Mouse (Mus musculus) intestine, postnatal 0 days (tissue): Measurements from ENCODE around the gene Gnb3. TPM values are rescaled to one million over a fixed set of nuclear protein-coding genes. Genes with fewer than 3 reads are reported as not detected.

ENCODE experiments used
- ATAC-seq: fragments of 200-750 bp; cut with Nextera tagmentation; 2 replicates; pipeline ENCODE4 v1.8.0; 2017; ENCODE audit warnings: mild to moderate bottlenecking, moderate TSS enrichment, moderate library complexity
- H3K27ac ChIP-seq: fragments of 300-500 bp; sonication (generic); 2 replicates; pipeline ENCODE4 v1.5.1; 2014; ENCODE audit warnings: mild to moderate bottlenecking, low read depth, low read length, moderate library complexity
- H3K27me3 ChIP-seq: fragments of 300-500 bp; sonication (generic); replicated peaks from 2 replicates; pipeline ENCODE4 v1.6.1; 2014; ENCODE audit warnings: low read length, mixed read lengths; ENCODE audit not compliant: control insufficient read depth, insufficient read depth
- H3K36me3 ChIP-seq: fragments of 300-500 bp; sonication (generic); 2 replicates; pipeline ENCODE4 v1.6.1; 2014; ENCODE audit warnings: mild to moderate bottlenecking, moderate library complexity; ENCODE audit not compliant: control insufficient read depth, insufficient read depth
- H3K4me1 ChIP-seq: fragments of 300-500 bp; sonication (generic); replicated peaks from 2 replicates; pipeline ENCODE4 v1.6.1; 2014; ENCODE audit warnings: antibody characterized with exemption, low read length, mixed read lengths; ENCODE audit not compliant: control insufficient read depth, insufficient read depth
- H3K4me2 ChIP-seq: fragments of 300-500 bp; sonication (generic); replicated peaks from 2 replicates; pipeline ENCODE4 v1.6.1; 2014; ENCODE audit warnings: low read depth, mild to moderate bottlenecking, moderate library complexity
- H3K4me3 ChIP-seq: fragments of 300-500 bp; sonication (generic); 2 replicates; pipeline ENCODE4 v1.5.1; 2014; ENCODE audit warnings: low read depth, low read length
- H3K9ac ChIP-seq: fragments of 300-500 bp; sonication (generic); 2 replicates; pipeline ENCODE4 v1.6.1; 2014; ENCODE audit warnings: mild to moderate bottlenecking, low read depth, low read length
- H3K9me3 ChIP-seq: fragments of 300-500 bp; sonication (generic); 2 replicates; pipeline ENCODE4 v1.6.1; 2016; ENCODE audit warnings: mixed run types; ENCODE audit not compliant: control insufficient read depth
- CTCF ChIP-seq: sonication (generic); IDR thresholded peaks from 2 replicates; pipeline ENCODE4 v1.5.1; 2016; ENCODE audit warnings: low read depth, mild to moderate bottlenecking, control low read depth, antibody characterized with exemption, moderate library complexity
- WGBS: fragments of 180-500 bp; shearing (Covaris S2); extraction: QIAGEN DNeasy Blood & Tissue Kit; methylation state at CpG from one replicate; pipeline ENCODE4 v1.1.7; 2014; 5-methylcytosine and 5-hydroxymethylcytosine counted together
- polyA plus RNA-seq: library from polyadenylated mRNA; unstranded; fragments of >200 nt; fragmentation: Nextera tagmentation; extraction: Ambion mirVana; gene quantifications from 2 replicates; pipeline ENCODE4 v1.2.1, GENCODE M21; 2015

Gnb3 gene
- 0.42 and 0.47 TPM in 2 replicates for polyA plus RNA-seq

DNA sequence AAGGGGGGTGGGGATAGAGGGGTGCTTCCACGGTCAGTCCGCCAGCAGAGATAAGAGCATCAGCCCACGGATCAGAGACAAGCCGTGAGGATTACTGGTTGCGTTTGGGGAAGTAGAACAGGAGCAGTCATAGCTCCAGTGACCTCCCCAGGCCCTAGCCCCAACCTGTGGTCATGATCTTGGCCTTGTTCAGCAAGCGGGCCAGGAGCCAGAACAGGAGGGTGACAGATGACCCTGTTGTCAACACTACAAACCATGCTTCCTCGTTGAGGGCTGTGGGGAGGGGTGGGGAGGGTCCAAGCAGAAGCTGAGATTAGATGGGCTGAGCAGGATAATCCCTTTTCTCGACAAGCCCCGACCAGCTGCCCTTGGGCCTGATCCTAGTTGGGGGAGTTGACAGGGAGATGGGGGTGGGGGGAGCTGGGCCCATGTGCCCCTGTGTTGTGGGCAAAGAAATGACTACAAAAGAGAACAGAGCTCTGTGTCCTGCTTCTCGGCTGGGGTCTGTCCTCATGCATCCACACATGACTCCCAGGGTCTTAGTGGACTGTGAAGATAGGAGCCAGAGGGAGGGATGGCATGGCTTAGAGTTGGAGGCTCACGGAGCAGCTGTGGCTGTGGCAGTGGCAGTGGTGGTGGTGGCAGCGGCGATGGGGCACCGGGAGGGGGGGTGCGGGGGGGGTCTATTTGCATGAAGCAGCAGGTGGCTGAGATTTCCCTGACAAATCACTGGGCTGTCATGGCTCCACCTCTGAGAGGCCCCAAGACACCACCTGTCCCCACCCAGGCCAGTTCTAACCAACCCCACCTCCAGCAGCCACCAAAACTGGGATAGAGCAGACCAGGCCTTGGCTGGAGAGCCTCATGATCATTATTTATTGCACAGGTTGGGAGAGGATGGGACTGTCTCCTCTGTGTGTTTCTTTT, at the start of gene Gnb3:
Gene Gnb3 (minus strand): TSS at position 35 of the 927 bp plus-strand sequence.
- Histone ChIP-seq H3K27ac (no peak within 1 kb of the TSS), H3K9ac (0 out of 2 replicates have a peak within 1 kb of the TSS, but pooled peaks have one; percentile 7), H3K27me3 (no peaks in the 10 kb centered on the region), H3K4me1 (no peaks in the 10 kb centered on the region), H3K4me2 (no peak within 1 kb of the TSS), H3K4me3 (no peak within 1 kb of the TSS), H3K36me3 (peaks cover 5% of the 10 kb centered on the region), H3K9me3 (no peaks in the 10 kb centered on the region)
- 34% methylated on average over 15 of the region's 15 CpGs for WGBS
- TF ChIP-seq CTCF = no peak
- ATAC-seq = no peak

DNA sequence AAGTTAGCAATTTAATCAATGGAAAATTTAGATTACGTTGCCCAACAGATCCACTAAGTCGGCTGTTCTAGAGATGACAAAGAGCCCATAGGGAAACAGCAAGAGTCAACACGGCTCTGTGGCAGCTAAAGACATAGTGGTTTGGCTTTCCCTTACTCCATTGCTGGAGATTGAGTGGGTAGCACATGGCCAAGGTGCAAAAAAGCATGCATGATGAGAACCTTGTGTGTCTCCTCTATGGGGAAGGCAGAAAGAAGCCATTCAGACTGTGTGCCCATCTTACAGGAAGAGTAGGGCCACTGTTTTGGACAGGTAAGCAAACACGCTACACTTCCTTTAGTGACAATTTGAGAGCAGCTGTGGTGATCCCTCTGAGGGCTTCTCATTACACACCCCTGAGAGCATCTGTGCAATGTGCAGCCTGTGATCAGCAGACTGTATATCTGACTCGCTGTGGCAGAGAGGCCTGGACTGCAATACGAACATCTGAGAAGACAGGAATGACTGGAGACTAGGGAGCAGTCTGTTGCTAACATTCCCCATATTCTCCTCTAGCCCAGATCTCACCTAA, 48.6 kb upstream of the Gnb3 start:
- TF ChIP-seq CTCF = no peak
- no peak overlapping the region for H3K9ac ChIP-seq
- H3K27ac ChIP-seq = no peak overlapping the region
- no peak for ATAC-seq
- no peaks in the 10 kb centered on the region for H3K27me3 ChIP-seq
- H3K4me2 ChIP-seq = no peak overlapping the region
- H3K9me3 ChIP-seq = no peaks in the 10 kb centered on the region
- H3K36me3 ChIP-seq = no peaks in the 10 kb centered on the region
- 90% methylated on average over 6 of the region's 6 CpGs for WGBS
- no peaks in the 10 kb centered on the region for H3K4me1 ChIP-seq
- no peak overlapping the region for H3K4me3 ChIP-seq

DNA sequence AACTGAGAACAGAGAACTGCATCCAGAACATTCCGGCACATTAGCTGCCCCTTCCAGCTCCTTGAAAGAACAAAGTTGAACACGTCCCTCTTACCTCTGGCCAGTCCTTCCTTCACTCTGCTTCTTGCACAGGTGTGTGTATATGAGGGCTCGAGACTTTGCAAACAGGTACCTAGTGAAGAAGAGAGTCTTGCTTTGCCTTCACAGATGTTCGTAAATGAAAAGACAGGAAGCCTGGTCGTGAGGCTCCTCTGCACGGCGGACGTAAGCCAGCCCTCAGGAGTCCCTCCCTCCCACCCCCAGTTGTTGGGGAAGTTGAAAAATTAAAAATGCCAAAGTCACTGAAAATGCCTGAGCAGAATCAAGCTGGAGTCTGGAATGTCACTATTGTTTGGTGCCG, 47.9 kb upstream of the Gnb3 start, which contains the start of gene Cd4:
Gene Cd4 (minus strand): TSS at position 236 of the 400 bp plus-strand sequence.
- Histone ChIP-seq H3K36me3 (no peaks in the 10 kb centered on the region), H3K9me3 (no peaks in the 10 kb centered on the region), H3K4me1 (no peaks in the 10 kb centered on the region), H3K4me3 (no peak within 1 kb of the TSS), H3K9ac (no peak within 1 kb of the TSS), H3K27me3 (no peaks in the 10 kb centered on the region), H3K27ac (no peak within 1 kb of the TSS), H3K4me2 (no peak within 1 kb of the TSS)
- TF ChIP-seq CTCF = no peak
- 76% methylated on average over 9 of the region's 9 CpGs for WGBS
- ATAC-seq = no peak

DNA sequence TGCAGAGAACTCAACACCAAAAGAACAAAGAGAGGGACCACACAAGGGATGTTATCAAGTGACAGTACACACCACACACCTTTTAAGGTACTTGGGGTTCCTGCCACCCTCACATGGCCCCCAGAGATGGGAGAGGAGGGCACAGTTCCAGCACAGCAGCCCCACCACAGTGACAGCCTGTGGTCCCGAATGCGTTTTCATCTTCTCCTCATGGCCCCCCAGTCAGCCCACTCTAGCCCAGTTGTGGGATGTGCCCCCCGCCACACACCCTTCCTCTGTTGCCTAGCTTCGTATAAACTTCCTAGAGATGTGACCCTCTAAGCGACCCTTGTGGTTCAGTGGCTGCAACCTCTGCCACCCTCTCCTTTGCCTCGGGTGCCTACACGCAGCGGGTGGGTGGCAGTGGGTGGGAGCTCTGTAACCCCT, 45.9 kb upstream of the Gnb3 start:
- WGBS = 90% methylated on average over 8 of the region's 8 CpGs
- Histone ChIP-seq H3K9me3 (no peaks in the 10 kb centered on the region), H3K4me2 (no peak overlapping the region), H3K27ac (no peak overlapping the region), H3K4me3 (no peak overlapping the region), H3K36me3 (no peaks in the 10 kb centered on the region), H3K27me3 (no peaks in the 10 kb centered on the region), H3K9ac (no peak overlapping the region), H3K4me1 (no peaks in the 10 kb centered on the region)
- TF ChIP-seq CTCF = no peak
- no peak for ATAC-seq

DNA sequence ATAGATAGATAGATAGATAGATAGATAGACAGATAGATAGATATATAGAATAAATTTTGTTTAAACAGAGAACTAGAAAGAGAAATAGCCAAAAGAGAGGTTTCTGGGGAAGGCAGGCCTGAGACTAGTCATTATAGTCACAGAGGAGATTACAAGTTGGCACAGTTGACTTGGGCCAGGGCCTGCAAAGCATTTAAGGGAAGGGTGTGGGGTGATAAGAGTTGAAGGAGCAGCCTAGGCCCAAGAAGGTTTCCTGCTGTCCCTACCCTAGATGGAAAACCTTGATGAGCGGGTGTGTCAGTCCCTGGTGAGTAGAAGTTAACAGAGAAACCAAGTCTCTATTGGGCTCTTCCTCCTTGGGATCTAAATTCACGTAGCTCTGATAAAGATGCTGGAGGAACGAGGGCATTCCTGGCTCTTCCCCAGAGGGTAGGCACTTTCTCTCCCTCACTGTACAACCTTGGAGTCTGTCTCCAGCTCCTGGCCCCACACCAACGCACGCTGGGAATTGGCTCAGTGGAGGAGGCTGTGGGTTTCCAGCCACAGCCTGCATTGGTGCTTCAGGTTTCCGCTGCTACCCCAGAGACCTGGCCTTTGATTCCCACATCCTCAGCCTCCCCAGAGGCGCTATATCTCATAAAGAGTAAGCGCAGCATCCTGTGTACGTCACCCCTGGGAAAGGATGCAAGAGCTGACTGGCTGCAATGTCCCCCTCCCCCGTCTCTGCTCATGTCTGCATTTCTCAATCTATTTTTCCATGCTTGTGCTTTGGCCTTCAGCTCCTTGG, 44.8 kb upstream of the Gnb3 start:
- Histone ChIP-seq H3K4me1 (no peaks in the 10 kb centered on the region), H3K36me3 (no peaks in the 10 kb centered on the region), H3K9ac (no peak overlapping the region), H3K4me3 (no peak overlapping the region), H3K9me3 (no peaks in the 10 kb centered on the region), H3K4me2 (no peak overlapping the region), H3K27me3 (no peaks in the 10 kb centered on the region), H3K27ac (no peak overlapping the region)
- TF ChIP-seq CTCF = no peak
- 69% methylated on average over 10 of the region's 10 CpGs for WGBS
- ATAC-seq = no peak

DNA sequence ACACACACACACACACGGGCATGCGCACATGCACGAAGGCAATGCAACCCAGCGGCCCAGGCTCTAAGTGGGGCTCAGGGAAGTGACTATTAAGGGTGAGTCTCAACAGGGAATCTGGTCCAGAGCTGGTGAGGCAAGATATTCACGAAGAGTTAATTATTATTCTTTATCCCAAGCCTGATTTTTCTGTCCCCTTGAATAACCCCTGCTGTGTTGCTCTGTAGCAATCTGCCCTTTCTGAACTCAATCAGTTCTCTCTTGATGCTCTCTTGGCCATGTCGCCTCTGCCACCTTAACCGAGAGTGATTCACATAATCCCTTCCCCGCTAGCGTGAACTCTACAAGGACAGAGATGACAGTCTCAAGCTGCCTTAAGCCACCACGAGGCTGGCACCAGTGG, 43.3 kb upstream of the Gnb3 start:
- no peaks in the 10 kb centered on the region for H3K9me3 ChIP-seq
- H3K27ac ChIP-seq = no peak overlapping the region
- no peaks in the 10 kb centered on the region for H3K36me3 ChIP-seq
- H3K9ac ChIP-seq = no peak overlapping the region
- ATAC-seq = no peak
- no peaks in the 10 kb centered on the region for H3K4me1 ChIP-seq
- H3K4me2 ChIP-seq = no peak overlapping the region
- no peak for TF ChIP-seq CTCF
- WGBS = 80% methylated on average over 10 of the region's 10 CpGs
- H3K4me3 ChIP-seq = no peak overlapping the region
- no peaks in the 10 kb centered on the region for H3K27me3 ChIP-seq
